Mouse (Mus musculus) megakaryocyte-erythroid progenitor cell, adult 5-6 weeks (primary cell): ENCODE measurements around the gene Fntb. TPM values are rescaled to one million over a fixed set of nuclear protein-coding genes. Genes with fewer than 3 reads are reported as not detected.
A peak's percentile ranks its signal among the peaks of the same experiment; 100 is the strongest.

Source experiments
- ATAC-seq: replicated peaks from 2 replicates; pipeline ENCODE4 v1.8.0; 2016; ENCODE audit warnings: mild to moderate bottlenecking, inconsistent platforms; ENCODE audit not compliant: severe bottlenecking, poor library complexity, low FRiP score, low TSS enrichment
- total RNA-seq, 2 experiments: library from RNA; stranded (forward) in 1 of 2; stranded (reverse) in 1 of 2; fragments of 200-1000, 215-1000 nt in 1 of 2; fragments of >200 nt in 1 of 2; fragmentation: Nextera tagmentation in 1 of 2; gene quantifications; 2 replicates each; pipeline ENCODE4 v1.2.3; 2014 to 2017

The Fntb gene
- total RNA-seq, 2 experiments from 2014 or later = 15.4 to 31.1 TPM

GRCm38 (mm10) chr12:76938013-76938412, 172.6 kb downstream of the Fntb start:
- ATAC-seq = no peak

- peak; percentile 92 for ATAC-seq
Observed at GRCm38 (mm10) chr12:76941524-76941923, 176.1 kb downstream of the Fntb start.

- ATAC-seq = no peak
Observed at GRCm38 (mm10) chr12:76942476-76942875, 177.1 kb downstream of the Fntb start.

- no peak for ATAC-seq
Observed at GRCm38 (mm10) chr12:76943046-76943445, 177.7 kb downstream of the Fntb start.

- ATAC-seq = no peak
Observed at GRCm38 (mm10) chr12:76943466-76943865, 178.1 kb downstream of the Fntb start.

GRCm38 (mm10) chr12:76947487-76947886, 182.1 kb downstream of the Fntb start:
- ATAC-seq = peak; percentile 83

GRCm38 (mm10) chr12:76948185-76948584, 182.8 kb downstream of the Fntb start:
- ATAC-seq = no peak

GRCm38 (mm10) chr12:76948781-76949180, 183.4 kb downstream of the Fntb start:
- ATAC-seq = peak; percentile 11; the same call in 1 of the 2 replicates

- ATAC-seq = no peak
Observed at GRCm38 (mm10) chr12:76950330-76950729, 184.9 kb downstream of the Fntb start.

- ATAC-seq = no peak
Observed at GRCm38 (mm10) chr12:76953750-76954363, 188.5 kb downstream of the Fntb start.

GRCm38 (mm10) chr12:76954698-76955423, 189.5 kb downstream of the Fntb start:
- no peak for ATAC-seq

GRCm38 (mm10) chr12:76957688-76958087, 192.3 kb downstream of the Fntb start:
- ATAC-seq = no peak

GRCm38 (mm10) chr12:76961052-76961931, 195.9 kb downstream of the Fntb start:
- ATAC-seq = no peak

GRCm38 (mm10) chr12:76961932-76962891, 196.8 kb downstream of the Fntb start, which contains the start of gene Max:
Gene Max, minus strand, starts transcription at chr12:76962201.
- ATAC-seq = peak; percentile 93

GRCm38 (mm10) chr12:76965089-76965488, 199.7 kb downstream of the Fntb start:
- no peak for ATAC-seq

- no peak for ATAC-seq
Observed at GRCm38 (mm10) chr12:76965876-76966275, 200.5 kb downstream of the Fntb start.
